Mouse (Mus musculus): Measurements from ENCODE around the gene Wdtc1.

DNA sequence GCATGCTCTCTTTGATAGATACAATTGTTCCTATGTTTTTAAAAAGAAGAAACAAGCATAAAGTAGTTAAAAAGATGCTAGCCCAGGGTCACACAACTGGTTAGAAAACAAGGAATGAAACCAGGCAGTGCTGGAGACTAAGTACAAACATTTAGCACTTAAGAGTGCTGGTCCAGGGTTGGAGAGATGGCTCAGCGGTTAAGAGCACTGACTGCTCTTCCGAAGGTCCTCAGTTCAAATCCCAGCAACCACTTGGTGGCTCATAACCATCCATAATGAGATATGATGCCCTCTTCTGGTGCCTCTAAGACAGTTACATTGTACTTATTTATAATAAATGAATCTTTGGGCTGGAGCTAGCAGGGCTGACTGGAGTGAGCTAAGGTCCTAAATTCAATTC, 13.1 kb downstream of the Wdtc1 start:
- TF ChIP-seq CTCF (IDR thresholded peaks at IDR 0.05) (peak; percentile 19; the same call in 1 of the 2 replicates), EP300 (IDR thresholded peaks at IDR 0.05; ENCODE audit: insufficient read depth, low read depth, low read length) (no peak)

Measured in heart, adult 2 months (tissue).